Mouse (Mus musculus) cerebellum, postnatal 25 days (tissue): ENCODE data around the gene Grtp1.

Experiments used
- DNase-seq, 2 experiments: peaks; one replicate each; pipeline ENCODE4 v3.0.0; 2021; ENCODE audit warnings: mixed read lengths in 2 of 2

Gene Grtp1

DNA sequence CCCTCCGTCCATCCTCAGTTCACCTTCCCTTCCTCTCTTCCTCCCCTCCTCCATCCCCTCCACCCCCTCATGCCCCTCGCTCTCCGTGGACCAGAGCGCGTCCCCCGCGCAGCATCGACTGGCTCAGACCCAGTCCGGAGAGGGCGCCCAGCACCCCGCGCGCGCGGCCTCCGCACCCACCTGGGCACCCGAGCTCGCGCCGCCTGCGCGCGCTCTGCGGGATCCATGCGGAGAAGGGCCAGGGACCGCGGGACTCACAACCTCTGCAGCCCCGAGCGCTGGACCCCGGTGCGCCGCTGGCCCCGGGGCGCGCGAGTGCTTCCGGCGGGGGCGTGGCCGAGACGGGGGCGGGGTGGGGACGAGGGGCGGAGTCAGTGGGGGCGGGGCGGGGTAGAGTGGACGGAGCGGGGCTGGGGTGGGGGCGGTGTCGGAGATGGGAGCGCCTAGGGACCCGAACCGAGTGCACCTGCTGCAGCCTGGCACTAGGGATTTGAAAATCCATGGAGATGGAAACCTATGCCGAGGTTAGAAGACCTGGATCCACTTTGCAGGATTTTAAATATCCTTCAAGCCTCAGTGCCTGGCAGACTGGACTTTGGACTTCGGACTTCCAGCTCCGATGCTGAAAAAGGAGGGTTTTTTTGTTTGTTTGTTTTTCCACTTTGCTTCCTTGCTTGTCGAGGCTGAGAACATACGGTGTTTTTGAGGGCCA lies at the start of gene Grtp1:
Gene Grtp1, minus strand, starts transcription at position 320 of the 712 bp plus-strand sequence.
- peak; percentile 32 to 69 for DNase-seq

DNA sequence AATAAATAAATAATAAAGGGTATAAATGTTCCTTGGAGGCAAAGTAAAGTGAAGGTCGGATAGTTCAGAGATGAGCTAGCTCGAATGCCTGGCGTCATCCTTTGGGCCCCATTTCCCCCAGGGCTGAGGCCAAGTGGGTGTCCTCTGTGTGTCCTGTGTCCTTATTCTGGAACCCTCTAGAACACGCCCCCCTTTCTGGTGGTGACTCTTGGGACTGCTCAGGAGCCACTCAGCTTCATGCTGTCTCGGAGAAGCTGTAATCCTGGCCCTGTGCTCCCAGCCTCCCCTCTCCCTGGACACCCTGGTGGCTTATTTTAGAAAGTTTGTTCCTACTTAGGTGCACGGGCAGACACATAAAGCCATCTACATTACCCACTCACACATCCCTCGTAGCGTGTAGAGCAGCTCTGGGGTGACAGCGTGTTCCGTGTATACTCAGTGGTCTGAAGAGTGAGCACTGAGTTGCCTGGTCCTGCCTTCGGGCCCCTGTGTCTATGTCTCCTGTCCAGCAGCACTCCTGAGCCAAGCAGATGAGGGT lies 44.0 kb upstream of the Grtp1 start:
- no peak for DNase-seq

DNA sequence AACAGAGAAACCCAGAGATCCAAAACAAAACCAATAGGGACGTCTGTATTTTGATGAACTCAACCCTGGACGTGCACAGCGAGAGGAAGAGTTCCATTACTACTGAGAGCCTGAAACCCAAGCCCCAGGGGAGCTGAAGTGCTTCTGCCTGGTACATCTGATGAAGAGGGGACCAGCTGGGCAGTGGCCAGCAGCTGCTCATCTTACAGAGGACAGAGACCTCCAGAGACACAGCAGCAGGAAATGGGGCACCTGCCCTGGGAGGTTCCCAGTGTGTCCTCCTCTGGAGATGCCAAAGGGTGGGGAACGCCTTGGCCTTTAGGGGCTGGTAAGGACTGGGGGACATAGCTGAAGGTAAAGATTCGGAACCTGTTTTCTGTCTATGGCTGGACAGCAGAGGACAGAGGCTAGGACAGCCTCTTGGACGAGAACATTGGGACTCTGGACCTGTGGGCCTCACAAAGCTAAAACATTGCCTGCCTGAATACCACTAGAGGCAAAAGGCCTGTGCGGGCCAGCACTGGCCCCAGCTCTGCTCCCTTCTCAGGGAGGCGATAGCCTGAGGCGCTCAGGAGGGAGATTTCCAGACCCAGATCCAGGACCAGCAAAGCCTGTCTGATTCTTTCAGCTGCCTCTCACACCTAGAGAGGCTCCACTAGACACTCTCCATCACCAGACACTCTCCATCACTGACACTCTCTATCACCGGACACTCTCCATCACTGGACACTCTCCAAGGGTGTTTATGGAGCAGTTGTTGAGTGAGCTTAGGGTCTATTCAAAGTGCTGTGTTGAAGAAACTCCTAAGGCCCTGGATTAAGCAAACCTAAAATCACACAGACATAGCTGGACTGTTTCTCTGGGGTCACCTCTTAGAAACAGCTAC lies 42.8 kb upstream of the Grtp1 start:
- DNase-seq: no peak

DNA sequence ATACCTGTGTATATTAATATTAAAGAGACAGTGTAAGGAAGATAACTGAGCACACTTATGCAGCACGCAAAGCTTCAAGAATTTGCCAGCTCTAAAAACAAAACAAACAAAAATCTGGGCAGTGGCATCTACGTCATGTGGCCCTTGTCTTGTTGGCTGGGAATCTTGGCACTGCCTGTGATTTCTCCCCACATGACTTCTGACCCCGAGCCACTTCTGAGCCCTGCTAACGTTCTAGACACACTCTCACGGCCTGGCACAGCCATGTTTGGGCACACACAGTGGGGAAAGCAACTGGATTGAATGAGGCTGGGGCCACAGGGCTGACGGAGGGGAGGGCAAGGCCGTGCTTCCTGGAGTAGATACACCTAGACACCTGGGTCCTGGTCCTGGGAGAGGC lies 40.3 kb upstream of the Grtp1 start:
- DNase-seq: no peak

DNA sequence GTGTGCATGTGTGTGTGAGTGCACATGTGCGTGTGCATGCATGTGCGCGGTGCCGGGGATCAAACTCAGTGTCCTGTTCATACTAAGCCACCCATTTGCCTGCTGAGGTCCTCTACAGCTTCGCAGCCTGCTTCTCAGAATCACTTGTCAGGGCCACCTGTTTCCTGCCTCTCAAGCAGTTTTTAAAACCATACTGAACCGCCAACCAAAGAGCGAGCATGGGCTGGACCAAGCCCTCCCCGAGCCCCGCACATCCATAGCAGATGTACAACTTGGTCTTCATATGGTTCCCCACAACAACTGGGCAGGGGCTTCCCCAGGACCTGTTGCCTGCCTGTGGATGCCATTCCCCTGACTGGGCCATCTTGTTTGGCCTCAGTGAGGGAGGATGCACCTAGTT lies 39.6 kb upstream of the Grtp1 start:
- no peak for DNase-seq

DNA sequence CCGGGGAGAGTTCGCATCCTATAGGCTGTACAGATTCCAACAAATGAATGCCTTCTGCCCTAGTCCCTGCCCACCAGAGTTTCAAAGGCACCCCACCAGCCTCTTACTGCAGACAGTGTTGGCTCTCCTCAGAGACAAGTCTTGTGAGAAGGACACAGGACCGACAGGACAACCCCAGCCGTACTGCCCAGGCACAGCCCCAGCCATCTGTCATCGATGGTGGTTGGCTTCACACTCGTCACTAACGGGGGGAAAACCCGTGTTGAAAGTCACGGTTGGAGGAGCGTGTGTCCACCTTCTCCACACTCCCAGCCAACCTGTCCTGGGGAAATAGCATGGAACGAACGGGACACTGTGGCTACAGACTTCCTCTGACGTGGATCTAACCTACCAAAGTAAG lies 34.4 kb upstream of the Grtp1 start:
- DNase-seq: no peak

DNA sequence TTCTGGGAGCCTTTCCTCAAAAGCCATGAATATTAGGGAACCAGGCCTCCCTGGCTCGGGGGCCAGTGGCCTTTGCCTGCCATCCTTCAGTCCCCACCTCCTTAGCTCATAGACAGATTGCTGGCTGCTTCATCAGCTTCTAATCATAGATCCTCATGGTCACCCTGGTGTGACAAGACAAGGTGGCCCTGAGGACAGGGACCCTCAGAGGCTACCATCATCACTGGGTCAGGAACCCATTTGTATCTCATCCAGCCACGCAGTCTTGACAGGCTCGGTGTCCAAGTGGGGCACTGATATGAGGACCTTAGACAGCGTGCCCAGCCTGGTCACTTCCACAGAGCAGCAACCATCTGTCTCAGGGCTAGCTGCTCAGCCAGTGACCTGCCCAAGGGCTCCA lies 30.1 kb upstream of the Grtp1 start:
- no peak for DNase-seq

DNA sequence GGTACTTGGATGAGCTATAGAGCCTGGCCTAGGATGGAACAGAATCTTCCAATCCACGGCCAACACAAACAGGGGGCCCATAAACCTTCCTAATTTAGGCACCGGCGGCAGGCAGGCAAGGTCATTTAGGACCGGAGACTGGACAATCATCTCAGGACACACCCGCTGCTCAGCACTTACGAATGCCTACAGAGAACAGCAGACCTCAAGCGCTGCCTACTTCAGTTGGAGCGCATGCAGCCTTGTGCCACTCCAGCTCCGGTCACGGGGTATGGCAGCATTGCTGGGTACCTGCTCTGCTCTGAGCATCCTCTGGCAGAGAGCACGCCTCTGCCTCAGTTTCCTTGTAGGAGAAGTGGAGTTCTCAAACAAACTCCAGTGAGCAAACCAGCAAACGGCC lies 29.4 kb upstream of the Grtp1 start:
- no peak for DNase-seq

DNA sequence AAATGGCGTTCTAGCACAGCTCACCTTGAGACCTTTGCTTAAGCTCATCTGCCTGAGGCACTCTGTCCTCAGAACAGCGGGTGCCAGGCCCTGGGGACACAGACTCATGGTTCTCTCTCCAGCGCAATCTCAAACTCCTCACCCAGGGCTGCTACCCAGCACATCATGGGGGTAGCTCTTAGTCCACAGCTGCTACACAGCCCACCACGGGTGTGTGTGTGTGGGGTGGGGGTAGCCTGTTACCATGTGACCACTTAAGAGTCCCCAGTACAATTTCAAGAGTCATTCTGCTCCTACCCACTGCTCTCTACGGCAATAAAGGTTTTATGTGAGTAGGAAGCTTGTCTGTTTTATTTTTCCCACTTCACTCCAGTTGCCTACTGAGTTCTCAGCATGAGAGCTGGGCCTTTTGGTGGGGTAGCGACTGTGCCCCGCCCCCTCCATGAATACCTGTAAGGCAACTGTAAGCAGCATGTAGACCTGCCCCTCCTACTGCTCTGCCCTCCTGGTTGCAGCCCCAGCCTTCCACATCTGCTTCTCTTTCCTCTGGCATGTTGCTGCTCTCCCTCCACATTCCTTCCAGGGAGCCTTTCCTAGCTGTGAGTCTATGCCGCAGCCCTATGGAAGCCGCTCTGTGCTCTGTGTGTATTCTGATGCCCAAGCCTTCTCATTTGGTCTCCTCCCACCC lies 28.6 kb upstream of the Grtp1 start:
- no peak for DNase-seq

DNA sequence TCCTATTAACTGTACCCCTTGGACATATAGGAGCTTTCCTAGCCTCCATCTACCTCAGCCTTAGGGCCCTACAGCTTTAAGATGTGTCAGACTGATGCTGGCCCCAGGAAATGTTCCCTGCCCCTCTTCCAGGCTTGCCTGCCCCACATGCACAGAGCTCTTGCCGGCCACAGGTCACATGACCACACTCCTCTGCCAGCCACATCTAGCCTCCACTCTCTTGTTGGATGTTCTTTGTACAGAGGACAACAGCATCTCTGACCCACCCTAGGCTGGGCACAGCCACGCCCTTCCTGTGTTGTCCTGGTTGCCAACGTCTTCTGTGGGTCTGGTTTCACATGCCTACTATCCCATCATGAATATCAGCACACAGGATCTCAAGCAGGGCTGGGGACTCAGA lies 26.8 kb upstream of the Grtp1 start:
- no peak for DNase-seq

DNA sequence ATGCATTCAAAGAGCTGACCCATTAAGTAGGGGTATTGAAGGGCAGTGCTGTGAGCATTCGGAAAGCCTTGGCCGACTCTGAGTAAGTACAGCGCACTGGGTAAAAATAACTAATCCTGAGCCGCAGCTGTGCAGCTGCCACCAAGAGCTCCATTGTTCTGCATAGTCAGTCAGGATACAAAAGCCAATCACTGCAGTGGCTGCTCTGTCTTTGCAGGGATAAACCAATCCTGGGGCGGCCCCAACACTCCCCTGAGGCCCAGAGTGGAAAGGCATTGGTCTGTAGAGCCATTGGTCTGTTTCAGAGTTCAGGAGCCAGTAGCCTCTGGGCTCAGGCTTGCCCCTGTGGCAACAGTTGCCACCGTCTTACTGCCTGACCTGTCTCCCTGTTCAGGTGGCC lies 25.9 kb upstream of the Grtp1 start:
- no peak for DNase-seq

DNA sequence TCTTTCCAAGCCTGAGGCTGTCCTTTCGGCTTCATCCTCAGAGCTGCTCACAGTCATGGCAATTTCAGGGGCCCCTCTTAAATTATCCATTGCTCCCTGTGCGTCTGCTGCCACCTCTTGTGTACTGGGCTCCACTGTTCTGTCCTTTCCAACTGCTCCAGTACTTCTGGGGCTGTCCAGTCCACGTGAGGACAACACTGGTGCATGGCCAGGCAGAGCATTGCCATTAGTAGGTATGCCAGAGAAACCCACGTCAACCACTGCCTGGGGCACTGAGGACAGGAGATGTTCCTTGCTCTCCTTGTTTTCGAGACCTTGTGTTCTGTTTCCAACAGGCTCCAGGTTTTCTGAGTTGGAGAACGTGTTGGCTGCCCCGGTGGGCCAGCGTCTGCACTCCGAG lies 24.0 kb upstream of the Grtp1 start:
- no peak for DNase-seq

DNA sequence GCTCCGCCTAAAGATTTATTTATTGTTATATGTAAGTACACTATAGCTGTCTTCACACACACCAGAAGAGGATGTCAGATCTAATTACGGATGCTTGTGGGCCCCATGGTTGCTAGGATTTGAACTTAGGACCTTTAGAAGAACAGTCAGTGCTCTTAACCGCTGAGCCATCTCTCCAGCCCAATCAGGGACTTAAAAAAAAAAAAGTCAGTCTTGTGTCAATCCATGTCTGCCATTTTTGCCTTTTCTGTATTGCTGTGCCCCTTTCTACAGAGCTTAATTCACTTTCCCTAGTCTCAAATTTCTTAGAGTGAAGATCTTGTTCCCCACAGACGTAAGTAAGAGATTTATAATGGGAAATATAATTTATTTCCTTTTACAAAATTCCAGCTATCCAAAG lies 18.0 kb upstream of the Grtp1 start:
- no peak for DNase-seq

DNA sequence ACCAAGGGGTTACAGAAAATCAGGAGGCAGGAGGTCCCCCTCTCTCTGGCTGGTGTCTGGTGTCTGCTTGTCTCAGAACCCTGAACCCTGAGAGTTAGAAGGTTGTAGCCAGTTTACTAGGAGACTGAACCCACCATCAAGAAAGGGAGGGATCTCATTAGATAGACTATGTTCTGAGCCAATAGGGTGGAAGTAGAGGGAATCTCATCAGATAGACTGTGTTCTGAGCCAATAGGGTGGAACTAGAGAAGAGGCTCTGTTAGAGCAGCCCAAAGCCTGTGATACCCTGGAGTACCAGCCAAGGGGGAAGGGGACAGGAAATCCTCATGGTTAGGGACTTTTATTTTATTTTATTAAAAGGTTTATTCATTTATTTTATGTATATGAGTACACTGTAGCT lies 17.6 kb upstream of the Grtp1 start:
- no peak for DNase-seq

DNA sequence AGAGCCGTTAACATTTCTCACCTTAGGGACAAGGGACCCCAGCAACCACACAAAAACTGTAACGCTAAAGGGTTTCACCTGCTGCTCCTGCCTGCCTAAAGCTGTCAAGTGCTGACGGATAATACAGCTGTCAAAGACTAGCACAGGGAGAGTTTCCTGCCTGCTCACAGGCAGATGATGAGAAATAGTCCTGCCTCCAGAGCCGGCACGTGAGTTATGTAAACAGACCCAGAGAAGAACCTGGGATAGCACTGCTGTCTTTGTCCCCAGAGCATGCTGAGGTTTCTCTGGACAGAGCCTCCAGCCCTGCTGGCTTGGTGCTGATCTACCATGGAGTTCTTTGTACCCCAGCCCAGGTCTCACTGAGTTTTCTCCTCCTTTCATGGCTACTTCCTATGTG lies 16.7 kb upstream of the Grtp1 start:
- DNase-seq: no peak

DNA sequence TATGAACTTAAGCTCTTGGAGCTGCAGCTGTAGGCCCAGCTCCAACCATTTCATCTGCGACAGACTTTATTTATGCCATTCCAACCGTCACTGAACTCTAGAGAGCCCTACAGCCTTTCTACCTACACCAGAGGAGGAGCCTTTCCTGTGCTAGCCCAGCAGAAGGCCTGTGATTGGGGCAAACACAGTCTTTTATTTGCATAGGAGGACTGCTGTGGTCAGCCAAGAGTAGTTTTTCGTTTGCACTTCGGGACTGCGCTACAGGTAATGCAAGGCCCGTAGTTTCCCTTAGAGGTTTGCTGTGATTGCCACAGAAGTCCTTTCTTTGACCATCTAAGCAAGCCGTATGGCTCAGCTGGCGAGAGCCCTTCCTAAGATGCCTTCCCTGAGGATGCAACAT lies 16.0 kb upstream of the Grtp1 start:
- no peak for DNase-seq

DNA sequence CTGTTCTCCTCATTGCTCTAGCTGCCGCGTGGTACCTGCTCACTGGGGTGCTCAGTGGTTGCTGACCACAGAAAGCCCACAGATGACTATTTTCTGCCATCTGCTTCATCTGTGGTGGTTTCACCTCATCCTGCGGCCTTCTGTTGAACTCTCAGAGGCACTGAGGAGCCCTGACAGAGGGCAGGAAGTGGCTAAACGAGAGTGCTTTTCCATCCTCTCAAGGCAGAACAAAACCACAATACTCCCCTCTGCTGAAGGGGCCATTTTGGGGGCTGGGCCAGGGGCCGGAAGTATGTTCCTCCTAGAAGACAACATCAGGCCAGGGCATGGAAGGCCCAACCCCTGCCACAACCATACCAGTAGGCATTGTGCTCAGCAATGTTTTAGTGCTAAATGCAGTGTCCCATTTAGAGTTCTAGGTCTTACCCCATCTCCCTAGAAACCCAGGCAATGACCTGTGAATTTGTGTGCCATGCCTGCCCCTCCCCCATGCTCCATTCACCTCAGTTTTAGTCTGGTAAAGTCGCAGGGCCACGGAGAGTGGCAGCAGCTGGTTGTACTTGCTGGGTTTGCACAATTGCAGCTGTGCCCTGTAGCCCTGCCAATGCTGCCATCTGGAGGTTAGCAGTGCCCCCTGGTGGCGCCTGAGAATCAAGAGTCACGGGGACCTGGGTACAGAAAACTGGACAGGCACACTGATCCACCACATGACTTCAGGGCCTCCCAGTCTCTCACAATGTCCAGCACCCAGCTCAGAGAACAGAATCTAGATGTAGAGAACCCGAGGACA lies 13.3 kb upstream of the Grtp1 start:
- peak; percentile 70 to 82 for DNase-seq

DNA sequence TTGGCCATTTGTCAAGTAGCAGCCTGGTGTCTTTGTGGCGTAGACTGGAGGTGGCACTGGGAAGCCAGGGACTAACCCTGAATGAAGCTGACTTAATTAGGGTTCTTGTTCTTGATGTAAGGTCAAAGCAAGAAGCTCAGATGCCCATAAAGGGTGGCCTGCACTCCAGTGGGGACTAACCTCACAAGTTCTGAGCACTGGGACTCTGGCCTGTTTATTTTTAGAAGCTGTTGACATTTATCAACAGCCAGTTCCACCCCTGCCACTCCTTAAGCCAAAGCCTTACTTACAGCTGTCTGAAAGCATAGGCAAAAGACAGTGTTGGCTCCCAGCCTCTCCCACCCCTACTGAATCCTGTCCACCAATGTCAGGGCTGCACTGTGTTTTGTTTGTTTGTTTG lies 9.3 kb upstream of the Grtp1 start:
- DNase-seq: no peak

DNA sequence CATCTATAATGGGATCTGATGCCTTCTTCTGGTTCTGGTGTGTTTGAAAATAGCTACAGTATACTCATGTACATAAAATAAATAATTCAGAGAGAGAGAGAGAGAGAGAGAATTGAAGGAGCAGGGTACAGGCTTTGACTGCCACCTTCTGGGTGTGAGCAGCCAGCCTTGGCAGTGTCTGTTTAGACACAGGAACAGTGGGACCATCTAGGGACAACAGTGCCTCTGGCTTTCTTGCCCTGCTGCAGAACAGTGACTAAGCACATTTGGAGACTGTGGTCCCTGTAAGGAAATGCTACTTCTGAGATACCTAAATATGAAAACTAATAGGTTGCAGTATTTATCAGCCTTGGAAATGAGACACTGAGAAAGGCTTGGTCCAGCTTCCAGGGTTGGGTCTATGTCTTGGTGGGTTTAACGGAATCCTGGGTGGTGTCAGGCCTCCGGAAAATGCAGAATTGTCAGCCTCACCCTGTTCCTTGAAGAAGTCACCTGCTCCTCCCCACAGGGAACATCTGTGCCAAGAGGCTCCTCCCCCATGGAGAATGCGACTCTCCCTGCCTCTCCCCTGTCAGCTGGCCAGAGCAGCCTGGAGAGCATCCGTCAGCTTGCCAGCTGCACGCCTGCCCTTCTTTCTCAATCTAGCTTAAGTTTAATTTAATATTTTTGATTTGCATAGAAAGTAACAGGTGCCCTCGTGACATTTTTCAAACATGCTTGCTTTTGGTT lies 8.4 kb upstream of the Grtp1 start:
- DNase-seq: no peak

DNA sequence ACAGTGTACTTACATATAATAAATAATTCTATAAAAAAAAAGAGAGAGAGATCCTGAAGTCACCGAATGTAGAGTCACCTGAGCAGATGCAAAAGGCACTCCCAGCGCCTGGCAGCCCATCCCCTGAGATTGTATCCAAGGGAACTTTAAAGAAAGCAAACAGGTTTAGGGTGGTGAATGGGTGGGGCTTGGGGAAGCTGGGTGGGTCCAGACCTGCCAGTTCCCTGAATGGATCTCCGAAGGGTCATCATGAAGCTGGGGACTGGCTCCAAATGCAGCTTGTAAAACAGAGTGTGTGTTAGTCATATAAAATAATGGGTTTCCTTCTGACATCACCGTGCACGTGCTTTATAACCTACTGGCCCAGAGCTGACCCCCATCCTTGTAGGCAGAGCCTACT lies 5.9 kb upstream of the Grtp1 start:
- no peak for DNase-seq

DNA sequence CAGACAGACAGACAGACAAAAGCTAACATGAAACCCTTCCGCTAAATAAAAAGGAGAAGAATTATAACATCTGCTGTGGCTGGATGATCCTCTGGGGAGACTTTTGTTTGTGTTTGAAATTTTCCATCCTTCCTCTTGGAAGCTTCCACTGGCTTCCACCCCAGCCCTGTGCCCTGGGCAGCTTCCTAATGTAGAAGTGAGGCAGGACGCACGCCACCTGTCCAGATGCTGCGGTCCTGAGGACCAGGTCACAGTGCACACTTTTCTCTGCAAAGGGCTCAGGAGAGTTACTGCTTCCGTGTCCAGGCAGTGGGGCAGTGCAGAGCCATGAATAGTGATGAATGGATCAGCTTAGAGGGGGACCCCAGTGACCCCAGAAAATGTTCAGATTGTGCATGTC lies 4.9 kb upstream of the Grtp1 start:
- DNase-seq: no peak
